Mouse (Mus musculus): ENCODE results near the gene Zc3h7a. TPM values are rescaled to one million over a fixed set of nuclear protein-coding genes. Genes with fewer than 3 reads are reported as not detected.

Zc3h7a gene
- 90.0 and 98.5 TPM in 2 replicates for polyA plus RNA-seq (2014; fragmentation: Nextera tagmentation; extraction: Ambion mirVana)

DNA sequence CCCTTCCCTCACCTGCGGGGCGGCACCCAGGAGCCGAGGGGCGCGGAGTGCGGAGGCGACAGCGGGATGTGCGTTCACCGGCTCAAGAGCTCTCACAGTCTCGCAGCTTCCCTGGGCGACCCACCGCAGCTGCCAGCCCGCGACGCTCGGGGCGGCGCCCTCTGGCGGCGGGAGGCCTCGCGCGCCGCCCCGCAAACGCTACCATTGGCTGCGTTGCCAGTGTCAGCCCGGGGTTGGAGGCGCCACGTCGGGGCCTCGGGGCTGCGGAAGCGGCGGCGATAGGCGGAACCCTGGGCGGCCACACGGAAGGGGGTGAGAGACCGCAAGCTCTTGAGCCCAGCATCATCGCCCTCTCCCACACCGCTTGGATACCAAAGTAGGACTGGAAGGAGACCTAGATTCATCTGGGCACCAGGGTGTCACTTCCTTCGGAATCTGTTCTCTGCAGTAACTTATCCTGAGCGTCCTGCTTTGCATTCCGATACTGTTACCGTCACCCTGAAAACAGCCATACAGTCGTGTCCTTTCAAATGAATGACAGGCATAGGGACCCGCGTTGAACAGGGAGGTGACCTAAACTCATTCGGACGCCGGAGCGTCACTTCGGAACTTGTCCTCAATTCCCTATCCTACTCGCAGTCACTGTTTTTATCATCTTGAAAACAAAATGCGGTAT, at the start of gene Zc3h7a:
Gene Zc3h7a (minus strand): TSS at position 186 of the 676 bp plus-strand sequence.
- Histone ChIP-seq H3K4me3 (ENCODE audit: low read depth, low read length) (peak within 1 kb of the TSS; percentile 78), H3K27me3 (ENCODE audit: control insufficient read depth, insufficient read depth, low read length) (no peaks in the 10 kb centered on the region), H3K9me3 (replicated peaks; ENCODE audit: control insufficient read depth, low read length) (no peaks in the 10 kb centered on the region), H3K27ac (replicated peaks; ENCODE audit: low read depth, low read length) (peak within 1 kb of the TSS; percentile 42), H3K4me1 (ENCODE audit: control insufficient read depth, insufficient read depth, low read length) (no peaks in the 10 kb centered on the region), H3K36me3 (replicated peaks; ENCODE audit: control insufficient read depth, insufficient read depth, low read depth, low read length) (no peaks in the 10 kb centered on the region), H3K4me2 (ENCODE audit: low read depth, low read length) (peak within 1 kb of the TSS; percentile 72), H3K9ac (replicated peaks; ENCODE audit: low read length) (peak within 1 kb of the TSS; percentile 81)
- DNase-seq (ENCODE audit: low spot score): peak; percentile 93
- peak; percentile 91 for ATAC-seq (replicated peaks; ENCODE audit: insufficient number of reproducible peaks, low FRiP score, low TSS enrichment, low read depth)
- under 1% methylated on average over 56 of the region's 57 CpGs for WGBS

- Histone ChIP-seq H3K27me3 (ENCODE audit: control insufficient read depth, insufficient read depth, low read length) (no peaks in the 10 kb centered on the region), H3K36me3 (replicated peaks; ENCODE audit: control insufficient read depth, insufficient read depth, low read depth, low read length) (peaks cover 6% of the 10 kb centered on the region)
- 88% methylated on average over 3 of the region's 3 CpGs for WGBS
Observed at GRCm38 (mm10) chr16:11217801-11218200, 41.6 kb upstream of the Zc3h7a start.

GRCm38 (mm10) chr16:11203600-11204390, 27.6 kb upstream of the Zc3h7a start:
- no peaks in the 10 kb centered on the region for H3K9me3 ChIP-seq (replicated peaks; ENCODE audit: control insufficient read depth, low read length)
- H3K27me3 ChIP-seq (ENCODE audit: control insufficient read depth, insufficient read depth, low read length): no peaks in the 10 kb centered on the region
- peak overlapping the region; percentile 95 for H3K4me3 ChIP-seq (ENCODE audit: low read depth, low read length)
- no peaks in the 10 kb centered on the region; the same call in none of the 2 replicates for H3K36me3 ChIP-seq (replicated peaks; ENCODE audit: control insufficient read depth, insufficient read depth, low read depth, low read length)
- H3K4me2 ChIP-seq (ENCODE audit: low read depth, low read length): peak overlapping the region; percentile 57
- H3K4me1 ChIP-seq (ENCODE audit: control insufficient read depth, insufficient read depth, low read length): peaks cover 3% of the 10 kb centered on the region
- DNase-seq (ENCODE audit: low spot score): no peak
- H3K9ac ChIP-seq (replicated peaks; ENCODE audit: low read length): peak overlapping the region; percentile 87
- H3K27ac ChIP-seq (replicated peaks; ENCODE audit: low read depth, low read length): no peak overlapping the region; the same call in 1 of the 2 replicates
- WGBS: 8% methylated on average over 24 of the region's 24 CpGs
- 0 out of 2 replicates have a peak, but pooled peaks have one; percentile 58 for ATAC-seq (replicated peaks; ENCODE audit: insufficient number of reproducible peaks, low FRiP score, low TSS enrichment, low read depth)

More at GRCm38 (mm10) chr16:11217801-11218200, 41.6 kb upstream of the Zc3h7a start:
- no peak overlapping the region for H3K4me2 ChIP-seq (ENCODE audit: low read depth, low read length)
- H3K9me3 ChIP-seq (replicated peaks; ENCODE audit: control insufficient read depth, low read length): no peaks in the 10 kb centered on the region
- H3K4me3 ChIP-seq (ENCODE audit: low read depth, low read length): no peak overlapping the region
- DNase-seq (ENCODE audit: low spot score) (no peak), ATAC-seq (replicated peaks; ENCODE audit: insufficient number of reproducible peaks, low FRiP score, low TSS enrichment, low read depth) (no peak)
- H3K4me1 ChIP-seq (ENCODE audit: control insufficient read depth, insufficient read depth, low read length): no peaks in the 10 kb centered on the region
- H3K27ac ChIP-seq (replicated peaks; ENCODE audit: low read depth, low read length): no peak overlapping the region
- no peak overlapping the region for H3K9ac ChIP-seq (replicated peaks; ENCODE audit: low read length)

GRCm38 (mm10) chr16:11202571-11203554, 26.7 kb upstream of the Zc3h7a start, which contains the start of gene Rsl1d1:
TSS of gene Rsl1d1 (minus strand) at chr16:11203331.
- H3K27me3 ChIP-seq (ENCODE audit: control insufficient read depth, insufficient read depth, low read length): no peaks in the 10 kb centered on the region
- H3K27ac ChIP-seq (replicated peaks; ENCODE audit: low read depth, low read length): peak within 1 kb of the TSS; percentile 77
- WGBS: under 1% methylated on average over 68 of the region's 68 CpGs
- peak within 1 kb of the TSS; percentile 87 for H3K9ac ChIP-seq (replicated peaks; ENCODE audit: low read length)
- no peaks in the 10 kb centered on the region; the same call in none of the 2 replicates for H3K36me3 ChIP-seq (replicated peaks; ENCODE audit: control insufficient read depth, insufficient read depth, low read depth, low read length)
- ATAC-seq (replicated peaks; ENCODE audit: insufficient number of reproducible peaks, low FRiP score, low TSS enrichment, low read depth) (peak; percentile 97), DNase-seq (ENCODE audit: low spot score) (peak; percentile 98)
- no peaks in the 10 kb centered on the region for H3K9me3 ChIP-seq (replicated peaks; ENCODE audit: control insufficient read depth, low read length)
- H3K4me1 ChIP-seq (ENCODE audit: control insufficient read depth, insufficient read depth, low read length): peaks cover 3% of the 10 kb centered on the region
- peak within 1 kb of the TSS; percentile 95 for H3K4me3 ChIP-seq (ENCODE audit: low read depth, low read length)
- peak within 1 kb of the TSS; percentile 80 for H3K4me2 ChIP-seq (ENCODE audit: low read depth, low read length)

DNA sequence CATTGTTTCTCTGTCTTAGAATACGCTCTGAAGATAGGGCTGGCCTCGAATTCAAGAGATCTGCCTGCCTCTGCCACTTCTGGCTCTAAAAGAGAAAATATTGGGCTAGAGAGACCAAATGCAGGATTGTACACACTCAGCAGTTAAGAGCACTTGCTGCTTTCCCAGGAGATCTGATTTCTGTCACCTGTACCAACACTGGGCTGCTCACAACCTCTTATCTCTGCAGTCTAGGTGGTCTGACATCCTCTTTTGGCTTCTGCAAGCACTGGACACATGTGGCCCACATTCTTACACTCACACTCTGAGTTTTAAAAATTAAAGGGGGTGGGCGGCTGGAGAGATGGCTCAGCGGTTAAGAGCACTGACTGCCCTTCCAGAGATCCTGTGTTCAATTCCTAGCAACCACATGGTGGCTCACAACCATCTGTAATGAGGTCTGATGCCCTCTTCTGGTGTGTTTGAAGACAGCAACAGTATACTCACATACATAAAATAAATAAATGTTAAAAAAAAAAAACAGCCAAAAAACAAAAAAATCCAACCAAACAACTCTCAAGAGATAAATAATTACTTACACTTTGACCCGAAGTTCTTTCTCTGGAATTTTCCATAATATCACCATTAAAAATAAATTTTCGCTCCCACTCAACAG, 25.7 kb upstream of the Zc3h7a start:
- no peaks in the 10 kb centered on the region for H3K9me3 ChIP-seq (replicated peaks; ENCODE audit: control insufficient read depth, low read length)
- ATAC-seq (replicated peaks; ENCODE audit: insufficient number of reproducible peaks, low FRiP score, low TSS enrichment, low read depth) (no peak), DNase-seq (ENCODE audit: low spot score) (no peak)
- no peaks in the 10 kb centered on the region for H3K27me3 ChIP-seq (ENCODE audit: control insufficient read depth, insufficient read depth, low read length)
- H3K4me3 ChIP-seq (ENCODE audit: low read depth, low read length): peak overlapping the region; percentile 95
- peak overlapping the region; percentile 80 for H3K4me2 ChIP-seq (ENCODE audit: low read depth, low read length)
- H3K9ac ChIP-seq (replicated peaks; ENCODE audit: low read length): peak overlapping the region; percentile 87
- 67% methylated on average over 6 of the region's 6 CpGs for WGBS
- no peaks in the 10 kb centered on the region; the same call in 1 of the 2 replicates for H3K36me3 ChIP-seq (replicated peaks; ENCODE audit: control insufficient read depth, insufficient read depth, low read depth, low read length)
- H3K27ac ChIP-seq (replicated peaks; ENCODE audit: low read depth, low read length): no peak overlapping the region
- H3K4me1 ChIP-seq (ENCODE audit: control insufficient read depth, insufficient read depth, low read length): peaks cover 3% of the 10 kb centered on the region

GRCm38 (mm10) chr16:11200247-11200646, 24.1 kb upstream of the Zc3h7a start:
- Histone ChIP-seq H3K27ac (replicated peaks; ENCODE audit: low read depth, low read length) (no peak overlapping the region), H3K36me3 (replicated peaks; ENCODE audit: control insufficient read depth, insufficient read depth, low read depth, low read length) (no peaks in the 10 kb centered on the region; the same call in none of the 2 replicates), H3K9me3 (replicated peaks; ENCODE audit: control insufficient read depth, low read length) (no peaks in the 10 kb centered on the region), H3K27me3 (ENCODE audit: control insufficient read depth, insufficient read depth, low read length) (no peaks in the 10 kb centered on the region), H3K9ac (replicated peaks; ENCODE audit: low read length) (no peak overlapping the region), H3K4me3 (ENCODE audit: low read depth, low read length) (no peak overlapping the region), H3K4me1 (ENCODE audit: control insufficient read depth, insufficient read depth, low read length) (peaks cover 3% of the 10 kb centered on the region), H3K4me2 (ENCODE audit: low read depth, low read length) (no peak overlapping the region)
- ATAC-seq (replicated peaks; ENCODE audit: insufficient number of reproducible peaks, low FRiP score, low TSS enrichment, low read depth) (no peak), DNase-seq (ENCODE audit: low spot score) (no peak)
- WGBS: 90% methylated on average over 3 of the region's 3 CpGs

DNA sequence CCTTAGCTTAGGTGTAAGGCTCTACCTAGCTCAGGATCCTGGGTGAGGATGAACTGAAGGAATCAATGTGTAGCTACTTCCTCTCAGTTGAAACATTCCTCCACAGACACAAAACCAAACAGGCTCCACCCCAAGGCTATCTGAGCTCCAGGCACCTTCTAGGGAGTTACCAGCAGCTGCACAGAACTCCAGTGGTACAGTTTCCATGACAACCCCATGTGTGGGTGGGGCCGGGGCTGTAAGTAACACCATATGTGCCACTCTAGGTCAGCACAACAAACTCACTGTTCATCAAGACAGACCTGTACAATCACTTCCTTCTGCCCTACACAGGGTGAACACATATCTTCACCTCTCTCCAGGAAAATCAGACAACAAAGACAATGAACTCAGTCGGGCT, 22.3 kb upstream of the Zc3h7a start:
- no peak overlapping the region for H3K4me3 ChIP-seq (ENCODE audit: low read depth, low read length)
- WGBS: 22% methylated on average over 2 of the region's 2 CpGs
- H3K27me3 ChIP-seq (ENCODE audit: control insufficient read depth, insufficient read depth, low read length): no peaks in the 10 kb centered on the region
- no peak overlapping the region for H3K4me2 ChIP-seq (ENCODE audit: low read depth, low read length)
- ATAC-seq (replicated peaks; ENCODE audit: insufficient number of reproducible peaks, low FRiP score, low TSS enrichment, low read depth) (peak; percentile 73), DNase-seq (ENCODE audit: low spot score) (peak; percentile 88)
- no peaks in the 10 kb centered on the region for H3K4me1 ChIP-seq (ENCODE audit: control insufficient read depth, insufficient read depth, low read length)
- H3K9me3 ChIP-seq (replicated peaks; ENCODE audit: control insufficient read depth, low read length): no peaks in the 10 kb centered on the region
- no peak overlapping the region for H3K27ac ChIP-seq (replicated peaks; ENCODE audit: low read depth, low read length)
- no peak overlapping the region for H3K9ac ChIP-seq (replicated peaks; ENCODE audit: low read length)
- H3K36me3 ChIP-seq (replicated peaks; ENCODE audit: control insufficient read depth, insufficient read depth, low read depth, low read length): no peaks in the 10 kb centered on the region; the same call in none of the 2 replicates

Data from embryonic facial prominence, embryonic 11.5 days (tissue).